Mouse (Mus musculus): ENCODE results near the gene Klhdc7b. TPM values are rescaled to one million over a fixed set of nuclear protein-coding genes. Genes with fewer than 3 reads are reported as not detected.

Klhdc7b gene
- polyA plus RNA-seq, 1 experiment from 2014 or later, result not detected

Other genes starting within 250 kb of the Klhdc7b start
- 1.1 and 1.9 TPM in 2 replicates for gene Mapk12, start 244.2 kb upstream of the Klhdc7b start, polyA plus RNA-seq (2015; fragmentation: Nextera tagmentation; extraction: Ambion mirVana)
- gene Mapk11, start 235.3 kb upstream of the Klhdc7b start, polyA plus RNA-seq (2015; fragmentation: Nextera tagmentation; extraction: Ambion mirVana), result 0.83 and 0.97 TPM in 2 replicates
- gene Plxnb2, start 204.1 kb upstream of the Klhdc7b start, polyA plus RNA-seq (2015; fragmentation: Nextera tagmentation; extraction: Ambion mirVana), result 26.2 and 31.9 TPM in 2 replicates
- gene Dennd6b, start 188.4 kb upstream of the Klhdc7b start, polyA plus RNA-seq (2015; fragmentation: Nextera tagmentation; extraction: Ambion mirVana), result 2.7 and 3.8 TPM in 2 replicates
- 15.5 and 16.4 TPM in 2 replicates for gene Ppp6r2, start 173.4 kb upstream of the Klhdc7b start, polyA plus RNA-seq (2015; fragmentation: Nextera tagmentation; extraction: Ambion mirVana)
- 20.7 and 23.1 TPM in 2 replicates for gene Sbf1, start 69.6 kb upstream of the Klhdc7b start, polyA plus RNA-seq (2015; fragmentation: Nextera tagmentation; extraction: Ambion mirVana)
- 1.9 and 2.6 TPM in 2 replicates for gene Adm2, start 62.2 kb upstream of the Klhdc7b start, polyA plus RNA-seq (2015; fragmentation: Nextera tagmentation; extraction: Ambion mirVana)
- 8.6 and 8.9 TPM in 2 replicates for gene Miox, start 50.5 kb upstream of the Klhdc7b start, polyA plus RNA-seq (2015; fragmentation: Nextera tagmentation; extraction: Ambion mirVana)
- gene Lmf2, start 29.3 kb upstream of the Klhdc7b start, polyA plus RNA-seq (2015; fragmentation: Nextera tagmentation; extraction: Ambion mirVana), result 29.2 and 34.4 TPM in 2 replicates
- gene Ncaph2, start 29.2 kb upstream of the Klhdc7b start, polyA plus RNA-seq (2015; fragmentation: Nextera tagmentation; extraction: Ambion mirVana), result 100 and 103 TPM in 2 replicates
- gene Sco2, start 11.1 kb upstream of the Klhdc7b start, polyA plus RNA-seq (2015; fragmentation: Nextera tagmentation; extraction: Ambion mirVana), result 2.9 and 3.1 TPM in 2 replicates
- gene Tymp, start 7.9 kb upstream of the Klhdc7b start, polyA plus RNA-seq (2015; fragmentation: Nextera tagmentation; extraction: Ambion mirVana), result 0.32 and 0.39 TPM in 2 replicates
- 0.73 and 0.76 TPM in 2 replicates for gene Odf3b, start 5.6 kb upstream of the Klhdc7b start, polyA plus RNA-seq (2015; fragmentation: Nextera tagmentation; extraction: Ambion mirVana)
- not detected in 2 replicates for gene Syce3, start 25.6 kb downstream of the Klhdc7b start, polyA plus RNA-seq (2015; fragmentation: Nextera tagmentation; extraction: Ambion mirVana)
- 3.7 and 4.5 TPM in 2 replicates for gene Cpt1b, start 40.9 kb downstream of the Klhdc7b start, polyA plus RNA-seq (2015; fragmentation: Nextera tagmentation; extraction: Ambion mirVana)
- gene C730034F03Rik, start 44.7 kb downstream of the Klhdc7b start, polyA plus RNA-seq (2015; fragmentation: Nextera tagmentation; extraction: Ambion mirVana), result 2.0 TPM in 2 replicates
- 0.14 and 0.19 TPM in 2 replicates for gene Gm44502, start 44.8 kb downstream of the Klhdc7b start, polyA plus RNA-seq (2015; fragmentation: Nextera tagmentation; extraction: Ambion mirVana)
- gene Chkb, start 45.0 kb downstream of the Klhdc7b start, polyA plus RNA-seq (2015; fragmentation: Nextera tagmentation; extraction: Ambion mirVana), result 25.8 and 27.5 TPM in 2 replicates
- gene Mapk8ip2, start 69.0 kb downstream of the Klhdc7b start, polyA plus RNA-seq (2015; fragmentation: Nextera tagmentation; extraction: Ambion mirVana), result 0.26 TPM in 1 of 2 replicates, not detected in the other
- 4.3 and 5.0 TPM in 2 replicates for gene Arsa, start 92.5 kb downstream of the Klhdc7b start, polyA plus RNA-seq (2015; fragmentation: Nextera tagmentation; extraction: Ambion mirVana)
- 0.20 and 0.33 TPM in 2 replicates for gene Shank3, start 114.7 kb downstream of the Klhdc7b start, polyA plus RNA-seq (2015; fragmentation: Nextera tagmentation; extraction: Ambion mirVana)
- not detected in 2 replicates for gene Acr, start 183.4 kb downstream of the Klhdc7b start, polyA plus RNA-seq (2015; fragmentation: Nextera tagmentation; extraction: Ambion mirVana)
- gene Rabl2, start 207.0 kb downstream of the Klhdc7b start, polyA plus RNA-seq (2015; fragmentation: Nextera tagmentation; extraction: Ambion mirVana), result 4.3 and 4.8 TPM in 2 replicates

Measured in liver, embryonic 16.5 days (tissue).